Mouse (Mus musculus): ENCODE results near the gene Spp1.

- TF ChIP-seq CTCF (IDR thresholded peaks at IDR 0.05; ENCODE audit: low read depth), result no peak
- TF ChIP-seq EP300 (IDR thresholded peaks at IDR 0.05; ENCODE audit: low read depth), result no peak
These were observed 9.0 kb upstream of the Spp1 start for GRCm38 (mm10) chr5:104425949-104426348.
